8 mouse cellular contexts compared by ENCODE assay signal in the genomic region with DNA sequence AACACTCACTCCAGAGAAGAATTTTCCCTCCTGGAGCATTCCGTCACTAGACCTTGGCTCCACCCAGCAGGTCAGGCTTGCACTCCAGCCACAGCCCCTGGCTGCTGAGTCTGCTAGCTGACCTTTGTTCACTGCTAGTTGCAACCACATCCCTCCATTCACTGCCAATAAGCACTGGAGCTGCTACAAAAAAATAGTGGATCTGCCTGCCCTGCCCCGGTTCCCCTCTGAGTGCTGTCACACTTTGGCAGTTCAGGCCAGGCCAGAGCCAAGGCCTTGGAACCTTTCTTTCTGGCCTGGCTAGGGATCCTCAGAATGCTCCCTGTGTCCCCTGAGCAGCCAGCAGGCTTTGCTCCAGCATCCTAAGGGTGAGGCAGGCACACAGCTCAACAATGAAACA. TPM values are rescaled to one million over a fixed set of nuclear protein-coding genes. Genes with fewer than 3 reads are reported as not detected.
DNase-seq lines count a peak whose midpoint lies in the region; TF ChIP-seq lines count a peak whose summit lies in the region.
"Had no signal": no experiment of that assay in that cellular context is flagged by ENCODE, and none has a peak within 500 bp of the region (broad histone marks: within the 10 kb centered on the region; RNA-seq: fewer than 3 reads in every experiment).

No protein-coding gene starts in this region.

- DNase-seq in ES-E14 (ENCODE audit: low read depth, low spot score) = no peak
- peak; percentile 70 for DNase-seq in adrenal gland, postnatal 10 days
- peak; percentile 56 for DNase-seq in gastrocnemius, postnatal 10 days
- DNase-seq in kidney, adult 9 months = peak; percentile 87
- DNase-seq in spleen, adult 12 weeks (ENCODE audit: low spot score) = no peak
- DNase-seq in hindbrain, embryonic 10.5 days (ENCODE audit: low spot score) = no peak
- no peak for DNase-seq in forebrain, embryonic 10.5 days (ENCODE audit: extremely low spot score, low spot score)
- DNase-seq: lung, embryonic 14.5 days had no signal

- no peaks in the 10 kb centered on the region for H3K27me3 ChIP-seq in hindbrain, embryonic 10.5 days (ENCODE audit: insufficient read depth, poor library complexity, severe bottlenecking)
- no peaks in the 10 kb centered on the region for H3K27me3 ChIP-seq in forebrain, embryonic 10.5 days (ENCODE audit: poor library complexity, severe bottlenecking)

- in situ Hi-C loops in ES-E14 (cut with MboI; ENCODE audit: low sequenced_read_pairs in 2 of 2, unreplicated experiment in 2 of 2) = no loop called here

- H3K36me3 ChIP-seq in ES-E14 (ENCODE audit: control insufficient read depth, insufficient read depth, low read length, poor library complexity, severe bottlenecking) = no peaks in the 10 kb centered on the region
- H3K36me3 ChIP-seq in hindbrain, embryonic 10.5 days = peaks cover under 1% of the 10 kb centered on the region; the same call in 1 of the 2 replicates
- H3K36me3 ChIP-seq in forebrain, embryonic 10.5 days (replicated peaks) = peaks cover under 1% of the 10 kb centered on the region; the same call in 1 of the 2 replicates

- no peaks in the 10 kb centered on the region for H3K9me3 ChIP-seq in ES-E14 (ENCODE audit: control insufficient read depth, insufficient read depth, low read depth, low read length)
- peaks cover 8% of the 10 kb centered on the region; the same call in 1 of the 2 replicates for H3K9me3 ChIP-seq in hindbrain, embryonic 10.5 days
- H3K9me3 ChIP-seq in forebrain, embryonic 10.5 days = peaks cover 10% of the 10 kb centered on the region; the same call in 1 of the 2 replicates

- 53% methylated on average over 2 of the region's 2 CpGs for WGBS in hindbrain, embryonic 10.5 days
- 73% methylated on average over 2 of the region's 2 CpGs for WGBS in forebrain, embryonic 10.5 days

- no peak overlapping the region for H3K9ac ChIP-seq in ES-E14 (ENCODE audit: insufficient read depth, low read depth, low read length, poor library complexity, severe bottlenecking)
- H3K9ac ChIP-seq: lung, embryonic 14.5 days had no signal

- H3K27ac ChIP-seq in ES-E14 (ENCODE audit: insufficient read depth, low read depth, low read length, poor library complexity, severe bottlenecking) = 0 out of 2 replicates have a peak overlapping the region, but pooled peaks have one; percentile 65
- H3K27ac ChIP-seq in hindbrain, embryonic 10.5 days = no peak overlapping the region
- H3K27ac ChIP-seq in forebrain, embryonic 10.5 days = no peak overlapping the region

- no peak overlapping the region for H3K4me3 ChIP-seq in ES-E14 (ENCODE audit: insufficient read depth in 1 of 2, low read depth in 1 of 2, low read length in 2 of 2, poor library complexity in 1 of 2, severe bottlenecking in 1 of 2)
- no peak overlapping the region for H3K4me3 ChIP-seq in hindbrain, embryonic 10.5 days
- H3K4me3 ChIP-seq in forebrain, embryonic 10.5 days = no peak overlapping the region

- H3K4me1 ChIP-seq in ES-E14 (ENCODE audit: control insufficient read depth in 2 of 2, insufficient read depth in 2 of 2, low read length in 2 of 2, poor library complexity in 1 of 2) = peaks cover 0 to 4% of the 10 kb centered on the region in 2 experiments; a peak in 1 of 4 replicates
- H3K4me1 ChIP-seq in hindbrain, embryonic 10.5 days (replicated peaks) = no peaks in the 10 kb centered on the region
- H3K4me1 ChIP-seq in forebrain, embryonic 10.5 days = 0 out of 2 replicates have a peak, but pooled peaks cover 3% of the 10 kb centered on the region

TF ChIP-seq in ES-E14, 5 proteins besides CTCF, POLR2A, EP300 and RAD21:
- TF ChIP-seq ZNF384 (IDR thresholded peaks at IDR 0.05; ENCODE audit: low read depth, low read length) (no peak), CHD2 (IDR thresholded peaks at IDR 0.05; ENCODE audit: low read depth, low read length) (no peak), HCFC1 (IDR thresholded peaks at IDR 0.05; ENCODE audit: borderline replicate concordance, insufficient read depth, low read length) (no peak), MAFK (IDR thresholded peaks at IDR 0.05; ENCODE audit: insufficient read depth, low read depth, low read length) (no peak), ZC3H11A (IDR thresholded peaks at IDR 0.05; ENCODE audit: borderline replicate concordance, low read depth, low read length) (no peak)
TF ChIP-seq in ES-E14: peak in this region for 0.

RNA-seq across cellular contexts. Expression of a gene that starts 19.6 kb away (rescaled TPM):
- total RNA-seq in ES-E14 (2012; rRNA removed) = 104 and 177 TPM in 2 replicates
- 100 to 1,000 TPM; 109 to 125 TPM for total RNA-seq in adrenal gland, postnatal 10 days (2021)
- 10 to 100 TPM; 78.2 to 87.1 TPM for total RNA-seq in gastrocnemius, postnatal 10 days (2021)
- 534 and 612 TPM in 2 replicates for polyA plus RNA-seq in hindbrain, embryonic 10.5 days (2016; fragmentation: Nextera tagmentation; extraction: Ambion mirVana)
- 627 and 704 TPM in 2 replicates for polyA plus RNA-seq in forebrain, embryonic 10.5 days (2016; fragmentation: Nextera tagmentation; extraction: Ambion mirVana)

RNA-seq across cellular contexts. Expression of a gene that starts 20.1 kb away (rescaled TPM):
- 435 and 609 TPM in 2 replicates for total RNA-seq in ES-E14 (2012; rRNA removed)
- 100 to 1,000 TPM; 559 to 669 TPM for total RNA-seq in adrenal gland, postnatal 10 days (2021)
- total RNA-seq in gastrocnemius, postnatal 10 days (2021) = 100 to 1,000 TPM; 329 to 380 TPM
- 1,586 and 2,252 TPM in 2 replicates for polyA plus RNA-seq in hindbrain, embryonic 10.5 days (2016; fragmentation: Nextera tagmentation; extraction: Ambion mirVana)
- polyA plus RNA-seq in forebrain, embryonic 10.5 days (2016; fragmentation: Nextera tagmentation; extraction: Ambion mirVana) = 2,609 and 2,780 TPM in 2 replicates

RNA-seq across cellular contexts. Expression of a gene that starts 33.9 kb away (rescaled TPM):
- 20.9 and 21.2 TPM in 2 replicates for total RNA-seq in ES-E14 (2012; rRNA removed)
- 10 to 100 TPM; 36.5 to 47.0 TPM for total RNA-seq in adrenal gland, postnatal 10 days (2021)
- total RNA-seq in gastrocnemius, postnatal 10 days (2021) = 10 to 100 TPM in 1 of 2 experiments, 1 to 10 TPM in 1; 7.8 to 12.0 TPM
- polyA plus RNA-seq in hindbrain, embryonic 10.5 days (2016; fragmentation: Nextera tagmentation; extraction: Ambion mirVana) = 35.8 and 41.9 TPM in 2 replicates
- polyA plus RNA-seq in forebrain, embryonic 10.5 days (2016; fragmentation: Nextera tagmentation; extraction: Ambion mirVana) = 32.7 and 34.2 TPM in 2 replicates

RNA-seq across cellular contexts. Expression of a gene that starts 57.3 kb away (rescaled TPM):
- 1.4 and 3.6 TPM in 2 replicates for total RNA-seq in ES-E14 (2012; rRNA removed)
- total RNA-seq in adrenal gland, postnatal 10 days (2021) = 1 to 10 TPM in 1 of 2 experiments, under 1 TPM in 1; 0.75 to 1.1 TPM
- under 1 TPM; 0.12 to 0.16 TPM for total RNA-seq in gastrocnemius, postnatal 10 days (2021)
- polyA plus RNA-seq in hindbrain, embryonic 10.5 days (2016; fragmentation: Nextera tagmentation; extraction: Ambion mirVana) = 1.6 and 2.1 TPM in 2 replicates
- polyA plus RNA-seq in forebrain, embryonic 10.5 days (2016; fragmentation: Nextera tagmentation; extraction: Ambion mirVana) = 0.48 and 0.89 TPM in 2 replicates

Comparison
In these comparisons a context has a peak if more than half of its experiments do, and no peak if none do; other contexts are left out.
1. DNase-seq: peak in adrenal gland, postnatal 10 days (single experiment), gastrocnemius, postnatal 10 days (single experiment) and kidney, adult 9 months (single experiment); none in ES-E14 (single experiment), spleen, adult 12 weeks (single experiment), hindbrain, embryonic 10.5 days (single experiment) and forebrain, embryonic 10.5 days (single experiment).